Mouse (Mus musculus) intestine, embryonic 15.5 days (tissue): ENCODE data around the gene P2rx3. TPM values are rescaled to one million over a fixed set of nuclear protein-coding genes. Genes with fewer than 3 reads are reported as not detected.

Experiments
- ATAC-seq: fragments of 200-750 bp; cut with Nextera tagmentation; 2 replicates; pipeline ENCODE4 v1.8.0; 2017; ENCODE audit warnings: moderate TSS enrichment, moderate library complexity
- H3K27ac ChIP-seq: fragments of 300-500 bp; sonication (generic); 2 replicates; pipeline ENCODE4 v1.5.1; 2015; ENCODE audit warnings: mild to moderate bottlenecking, inconsistent platforms
- H3K27me3 ChIP-seq: fragments of 300-500 bp; sonication (generic); replicated peaks from 2 replicates; pipeline ENCODE4 v1.6.1; 2015; ENCODE audit warnings: inconsistent platforms
- H3K36me3 ChIP-seq: fragments of 300-500 bp; sonication (generic); 2 replicates; pipeline ENCODE4 v1.6.1; 2015; ENCODE audit warnings: inconsistent platforms
- H3K4me1 ChIP-seq: fragments of 300-500 bp; sonication (generic); replicated peaks from 2 replicates; pipeline ENCODE4 v1.6.1; 2015; ENCODE audit warnings: inconsistent platforms
- H3K4me2 ChIP-seq: fragments of 300-500 bp; sonication (generic); replicated peaks from 2 replicates; pipeline ENCODE4 v1.6.1; 2015; ENCODE audit warnings: mild to moderate bottlenecking, inconsistent platforms
- H3K4me3 ChIP-seq: fragments of 300-500 bp; sonication (generic); replicated peaks from 2 replicates; pipeline ENCODE4 v1.5.1; 2015; ENCODE audit warnings: inconsistent platforms
- H3K9ac ChIP-seq: fragments of 300-500 bp; sonication (generic); 2 replicates; pipeline ENCODE4 v1.6.1; 2015; ENCODE audit warnings: inconsistent platforms
- H3K9me3 ChIP-seq: fragments of 300-500 bp; sonication (generic); 2 replicates; pipeline ENCODE4 v1.6.1; 2016; ENCODE audit warnings: inconsistent platforms
- WGBS: fragments of 180-500 bp; shearing (Covaris S2); methylation state at CpG from one replicate; pipeline ENCODE4 v1.1.7; 2015; 5-methylcytosine and 5-hydroxymethylcytosine counted together
- polyA plus RNA-seq: library from polyadenylated mRNA; unstranded; fragments of >200 nt; fragmentation: Nextera tagmentation; extraction: Ambion mirVana; gene quantifications from 2 replicates; pipeline ENCODE4 v1.2.1, GENCODE M21; 2015

P2rx3 gene
- 1.0 and 1.4 TPM in 2 replicates for polyA plus RNA-seq

DNA sequence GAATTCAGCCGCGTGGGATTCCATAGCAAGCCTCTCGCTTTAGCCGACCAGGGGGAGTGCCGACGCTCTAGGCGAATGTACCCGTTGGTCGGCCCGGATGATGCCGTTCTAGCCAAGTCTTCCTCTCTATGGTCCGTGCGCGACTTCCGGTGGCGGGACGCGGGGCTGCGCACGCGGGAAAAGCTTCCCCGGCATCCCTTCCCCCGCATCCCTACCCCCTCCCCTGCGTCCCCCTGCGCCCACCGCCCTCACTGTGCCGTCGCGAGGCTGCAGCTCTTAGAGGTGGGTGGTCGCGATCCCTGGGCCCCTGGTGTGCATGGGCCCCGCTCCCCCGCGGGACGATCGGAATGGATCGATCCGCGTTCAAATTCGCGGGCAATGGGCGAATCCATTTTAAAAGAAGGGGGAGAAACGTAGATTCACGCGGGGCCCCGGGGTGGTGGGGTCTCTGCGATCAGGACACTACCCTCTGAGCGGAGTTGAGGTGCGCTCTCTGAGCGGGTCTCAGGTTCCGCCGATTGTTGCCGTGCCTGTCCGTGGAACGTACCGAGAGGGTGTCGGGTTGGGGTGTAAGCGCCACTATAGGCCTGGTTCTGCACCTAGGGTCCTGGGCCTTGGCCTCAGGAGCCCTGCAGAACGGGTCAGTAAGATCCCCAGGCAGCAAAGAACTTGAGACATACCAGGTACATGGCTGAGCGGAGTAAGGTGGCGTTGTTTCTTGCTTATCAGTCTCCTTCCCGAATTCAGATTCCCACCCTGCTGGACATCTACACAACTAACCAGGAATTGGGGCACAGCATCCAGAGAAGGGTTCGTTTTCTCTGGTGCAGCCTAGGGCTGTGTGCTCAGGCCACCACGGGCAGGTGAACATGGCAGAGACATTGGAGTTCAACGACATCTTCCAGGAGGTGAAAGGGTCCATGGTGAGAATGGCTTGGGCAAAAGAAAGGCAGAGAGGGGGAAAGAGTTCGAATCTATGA lies at the start of gene P2rx3, which contains the start of gene Ssrp1:
TSS of gene P2rx3 (minus strand) at position 416 of the 980 bp plus-strand sequence.
TSS of gene Ssrp1 (plus strand) at position 188 of the 980 bp plus-strand sequence.
- Histone ChIP-seq H3K4me1 (0 out of 2 replicates have a peak, but pooled peaks cover 4% of the 10 kb centered on the region), H3K27me3 (no peaks in the 10 kb centered on the region), H3K27ac (peak within 1 kb of the TSS; percentile 74), H3K9ac (peak within 1 kb of the TSS; percentile 89), H3K9me3 (no peaks in the 10 kb centered on the region), H3K4me2 (peak within 1 kb of the TSS; percentile 69), H3K4me3 (peak within 1 kb of the TSS; percentile 83), H3K36me3 (peaks cover 27% of the 10 kb centered on the region)
- WGBS: under 1% methylated on average over 65 of the region's 66 CpGs
- ATAC-seq: peak; percentile 96

DNA sequence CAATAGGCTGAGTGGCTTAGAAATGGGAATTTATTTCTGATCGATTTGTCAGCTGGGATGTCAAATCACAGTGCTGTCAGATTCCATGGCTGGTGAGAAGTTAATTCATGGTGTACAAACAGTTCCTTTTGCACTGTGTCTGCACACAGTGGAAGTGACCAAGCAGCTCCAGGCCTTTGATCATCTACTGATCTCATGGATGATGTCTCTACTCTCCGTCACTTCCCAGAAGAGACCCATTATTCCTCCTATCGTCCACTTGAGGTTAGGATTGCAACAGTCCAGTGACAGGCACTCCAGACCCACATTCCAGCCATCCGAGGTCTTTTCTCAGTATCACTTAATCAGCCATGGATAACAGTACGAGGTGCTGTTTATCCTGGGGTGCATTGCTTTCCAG lies 36.5 kb upstream of the P2rx3 start:
- peaks cover 13% of the 10 kb centered on the region; the same call in 1 of the 2 replicates for H3K36me3 ChIP-seq
- H3K27me3 ChIP-seq: no peaks in the 10 kb centered on the region
- H3K9ac ChIP-seq: no peak overlapping the region
- no peak overlapping the region for H3K4me3 ChIP-seq
- no peak overlapping the region for H3K4me2 ChIP-seq
- H3K4me1 ChIP-seq: peaks cover 18% of the 10 kb centered on the region
- ATAC-seq: no peak
- H3K27ac ChIP-seq: no peak overlapping the region
- H3K9me3 ChIP-seq: no peaks in the 10 kb centered on the region
- WGBS: 82% methylated on average over 5 of the region's 5 CpGs

DNA sequence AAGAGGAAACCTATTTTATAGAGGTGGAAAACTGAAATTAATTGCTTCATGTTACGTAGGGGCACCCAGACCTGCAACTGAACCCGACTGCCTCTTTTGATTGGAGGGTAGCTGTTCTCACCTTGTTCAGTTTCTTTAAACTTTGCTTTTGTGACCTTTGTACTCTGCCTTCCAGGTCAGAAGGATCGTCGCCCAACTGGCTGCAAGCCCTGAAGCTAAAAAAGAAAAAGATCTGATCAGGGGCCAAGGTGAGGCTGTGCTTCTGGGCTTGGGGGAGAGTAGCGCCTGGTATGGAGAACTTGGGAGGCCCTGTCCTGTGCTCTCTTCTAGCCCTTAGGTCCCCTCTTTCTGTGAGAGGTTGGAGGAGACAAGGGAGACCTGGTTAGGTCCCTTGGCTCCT lies 34.7 kb upstream of the P2rx3 start:
- 71% methylated on average over 5 of the region's 5 CpGs for whole genome bisulfite sequencing
- Histone ChIP-seq H3K27ac (no peak overlapping the region), H3K9me3 (no peaks in the 10 kb centered on the region), H3K4me1 (peaks cover 35% of the 10 kb centered on the region), H3K27me3 (no peaks in the 10 kb centered on the region), H3K4me3 (no peak overlapping the region), H3K9ac (no peak overlapping the region), H3K4me2 (no peak overlapping the region), H3K36me3 (peaks cover 13% of the 10 kb centered on the region; the same call in 1 of the 2 replicates)
- peak; percentile 45 for ATAC-seq

- H3K4me1 ChIP-seq: peaks cover 37% of the 10 kb centered on the region
- no peak overlapping the region for H3K9ac ChIP-seq
- no peak overlapping the region for H3K27ac ChIP-seq
- H3K4me3 ChIP-seq: no peak overlapping the region
- no peak for ATAC-seq
- H3K9me3 ChIP-seq: no peaks in the 10 kb centered on the region
- no peaks in the 10 kb centered on the region for H3K27me3 ChIP-seq
- peaks cover 13% of the 10 kb centered on the region; the same call in 1 of the 2 replicates for H3K36me3 ChIP-seq
- 74% methylated on average over 15 of the region's 15 CpGs for WGBS
- no peak overlapping the region for H3K4me2 ChIP-seq
Observed at GRCm38 (mm10) chr2:85070086-85070485, 32.8 kb upstream of the P2rx3 start.

GRCm38 (mm10) chr2:85068626-85069025 lies 31.4 kb upstream of the P2rx3 start:
- H3K9me3 ChIP-seq: no peaks in the 10 kb centered on the region
- H3K4me3 ChIP-seq: no peak overlapping the region
- ATAC-seq: no peak
- H3K9ac ChIP-seq: no peak overlapping the region
- H3K36me3 ChIP-seq: peaks cover 11% of the 10 kb centered on the region; the same call in 1 of the 2 replicates
- 71% methylated on average over 2 of the region's 2 CpGs for WGBS
- peak overlapping the region; percentile 3; the same call in 1 of the 2 replicates for H3K27ac ChIP-seq
- no peaks in the 10 kb centered on the region for H3K27me3 ChIP-seq
- H3K4me1 ChIP-seq: peaks cover 37% of the 10 kb centered on the region
- no peak overlapping the region for H3K4me2 ChIP-seq

DNA sequence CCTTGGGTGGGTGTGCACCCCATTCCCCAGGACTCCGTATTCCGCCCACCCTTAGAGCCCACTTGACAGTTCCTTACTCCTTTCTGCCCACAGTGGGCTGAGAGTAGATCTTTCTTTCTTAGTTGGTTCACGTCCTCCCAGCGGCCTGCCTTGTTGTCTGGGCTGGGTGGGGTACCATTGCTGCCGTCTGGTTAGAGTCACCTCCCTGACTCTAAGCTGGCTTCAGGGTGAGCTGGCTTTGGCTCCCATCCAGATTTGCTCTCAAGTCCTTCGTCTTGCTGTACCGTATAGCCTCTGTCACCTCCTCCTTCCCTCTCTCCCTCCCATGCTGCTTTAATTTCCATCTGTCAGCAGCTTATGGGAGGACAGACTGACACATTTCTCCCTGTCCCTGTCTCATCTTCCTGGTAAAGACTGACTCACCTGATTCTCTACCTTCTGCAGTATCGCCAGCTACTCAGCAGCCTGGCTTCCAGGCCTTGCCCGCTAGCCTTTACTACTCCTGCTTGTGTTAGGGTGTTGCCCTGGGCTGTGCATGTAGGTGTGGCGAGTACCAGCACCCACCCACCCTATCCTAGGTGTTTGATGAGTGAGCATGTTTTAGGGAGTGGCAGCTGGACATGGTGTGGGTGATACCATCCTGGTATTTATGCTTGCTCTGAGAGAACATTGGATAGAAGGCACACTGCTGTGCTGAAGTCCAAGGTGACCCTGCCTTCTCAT lies 30.8 kb upstream of the P2rx3 start:
- H3K9ac ChIP-seq: no peak overlapping the region

GRCm38 (mm10) chr2:85066937-85067336 lies 29.7 kb upstream of the P2rx3 start:
- no peaks in the 10 kb centered on the region for H3K27me3 ChIP-seq
- WGBS: 85% methylated on average over 5 of the region's 5 CpGs
- no peak overlapping the region for H3K27ac ChIP-seq
- ATAC-seq: no peak
- no peak overlapping the region for H3K4me2 ChIP-seq
- no peaks in the 10 kb centered on the region for H3K9me3 ChIP-seq
- H3K36me3 ChIP-seq: peaks cover 23% of the 10 kb centered on the region
- H3K4me1 ChIP-seq: peaks cover 31% of the 10 kb centered on the region
- no peak overlapping the region for H3K4me3 ChIP-seq
- no peak overlapping the region for H3K9ac ChIP-seq

More for the DNA sequence above, 30.8 kb upstream of the P2rx3 start:
- H3K27me3 ChIP-seq: no peaks in the 10 kb centered on the region
- H3K36me3 ChIP-seq: peaks cover 11% of the 10 kb centered on the region; the same call in 1 of the 2 replicates
- 52% methylated on average over 10 of the region's 10 CpGs for WGBS
- peak; percentile 59 for ATAC-seq
- H3K9me3 ChIP-seq: no peaks in the 10 kb centered on the region
- H3K4me1 ChIP-seq: peaks cover 37% of the 10 kb centered on the region
- no peak overlapping the region for H3K4me2 ChIP-seq
- no peak overlapping the region; the same call in 1 of the 2 replicates for H3K27ac ChIP-seq
- H3K4me3 ChIP-seq: no peak overlapping the region

DNA sequence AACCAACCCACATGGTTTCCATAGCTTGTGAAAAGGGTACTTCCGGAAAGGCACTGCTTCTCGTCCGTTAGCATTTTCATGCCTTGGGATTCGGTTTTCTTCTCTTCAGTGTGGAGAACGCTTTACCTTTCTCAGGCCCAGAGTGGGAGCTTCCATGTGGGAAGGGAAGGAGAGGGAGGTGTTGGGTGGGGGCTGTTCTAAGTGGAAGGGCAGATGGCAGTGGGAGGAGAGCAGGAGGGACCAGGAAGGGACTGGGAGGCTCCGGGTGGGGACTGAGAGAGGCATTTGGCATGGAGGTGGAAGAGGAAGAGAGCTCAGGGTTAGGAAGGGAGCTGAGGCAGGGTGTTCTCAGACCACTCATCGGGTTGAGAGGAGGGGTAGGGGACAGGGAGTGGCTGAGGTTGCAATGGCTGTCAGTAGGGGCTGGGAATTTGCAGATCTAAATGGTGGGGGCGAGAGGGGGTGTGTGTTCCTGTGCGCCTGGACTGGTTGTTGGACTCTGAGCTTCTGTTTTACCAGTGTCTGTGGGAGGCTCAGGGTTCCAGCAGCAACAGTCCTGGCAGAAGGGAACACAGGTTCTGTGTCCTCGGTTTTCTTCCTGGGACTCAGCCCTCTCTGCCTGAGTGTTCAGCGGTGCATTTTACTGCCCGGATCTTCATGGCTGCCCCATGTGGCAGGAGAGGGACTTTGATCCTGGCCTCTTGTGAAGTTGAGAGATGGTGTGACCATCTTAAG lies 28.0 kb upstream of the P2rx3 start:
- H3K9ac ChIP-seq: no peak overlapping the region
- no peaks in the 10 kb centered on the region for H3K9me3 ChIP-seq
- peaks cover 29% of the 10 kb centered on the region for H3K4me1 ChIP-seq
- peaks cover 17% of the 10 kb centered on the region; the same call in 1 of the 2 replicates for H3K36me3 ChIP-seq
- no peaks in the 10 kb centered on the region for H3K27me3 ChIP-seq
- ATAC-seq: no peak
- 70% methylated on average over 12 of the region's 12 CpGs for WGBS
- H3K4me3 ChIP-seq: no peak overlapping the region
- H3K27ac ChIP-seq: no peak overlapping the region
- no peak overlapping the region for H3K4me2 ChIP-seq

DNA sequence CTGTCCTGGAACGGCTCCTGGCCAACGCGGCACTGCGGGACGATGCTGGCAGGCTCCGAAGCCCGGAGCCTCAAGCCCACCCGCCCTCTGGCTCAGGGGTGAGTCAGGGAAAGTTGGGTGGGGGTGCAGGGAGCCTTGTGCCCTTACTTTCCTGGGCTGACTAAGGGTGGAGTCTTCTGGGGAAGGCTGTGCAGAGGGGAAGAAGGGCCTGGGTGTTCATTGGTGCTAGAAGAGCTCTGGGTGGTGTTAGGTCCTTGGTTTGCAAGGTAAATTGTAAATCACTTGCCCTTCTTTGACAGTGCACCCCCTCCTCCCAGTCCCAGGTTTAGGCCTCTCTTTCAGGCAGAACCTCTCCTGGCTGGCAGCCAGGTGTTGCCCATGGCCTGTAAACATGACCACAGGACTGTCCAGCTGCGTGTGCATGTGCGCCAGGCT lies 23.9 kb upstream of the P2rx3 start:
- H3K27me3 ChIP-seq: no peaks in the 10 kb centered on the region
- peak overlapping the region; percentile 69 for H3K4me2 ChIP-seq

GRCm38 (mm10) chr2:85060591-85061060 lies 23.4 kb upstream of the P2rx3 start:
- Histone ChIP-seq H3K9me3 (no peaks in the 10 kb centered on the region), H3K27me3 (no peaks in the 10 kb centered on the region), H3K36me3 (peaks cover 38% of the 10 kb centered on the region), H3K9ac (peak overlapping the region; percentile 50), H3K4me1 (peaks cover 18% of the 10 kb centered on the region), H3K4me3 (peak overlapping the region; percentile 39), H3K27ac (peak overlapping the region; percentile 62), H3K4me2 (peak overlapping the region; percentile 69)
- 4% methylated on average over 11 of the region's 11 CpGs for WGBS
- peak; percentile 96 for ATAC-seq

More for the DNA sequence above, 23.9 kb upstream of the P2rx3 start:
- 16% methylated on average over 10 of the region's 10 CpGs for WGBS
- Histone ChIP-seq H3K4me3 (peak overlapping the region; percentile 39), H3K27ac (peak overlapping the region; percentile 18; the same call in 1 of the 2 replicates), H3K9ac (peak overlapping the region; percentile 50), H3K36me3 (peaks cover 38% of the 10 kb centered on the region), H3K4me1 (peaks cover 15% of the 10 kb centered on the region), H3K9me3 (no peaks in the 10 kb centered on the region)
- peak; percentile 62 for ATAC-seq

DNA sequence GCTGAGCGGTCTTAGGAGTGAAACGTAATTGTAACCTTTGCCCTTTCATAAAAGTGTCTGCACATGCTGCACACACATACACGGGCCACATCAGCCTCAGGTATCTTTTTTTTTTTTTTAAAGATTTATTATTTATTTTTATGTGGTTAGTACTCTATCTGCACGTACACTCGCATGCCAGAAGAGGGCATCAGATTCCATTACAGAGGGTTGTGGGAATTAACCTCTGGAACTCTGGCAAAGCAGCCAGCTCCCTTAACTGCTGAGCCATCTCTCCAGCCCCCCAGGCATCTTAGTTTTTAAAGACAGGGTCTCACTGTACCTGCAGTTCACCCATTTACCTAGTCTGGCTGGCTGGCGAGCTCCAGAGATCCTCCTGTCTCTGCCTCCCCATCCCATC lies 22.4 kb upstream of the P2rx3 start:
- Histone ChIP-seq H3K27me3 (no peaks in the 10 kb centered on the region), H3K4me3 (no peak overlapping the region), H3K9me3 (no peaks in the 10 kb centered on the region), H3K27ac (peak overlapping the region; percentile 62), H3K4me2 (no peak overlapping the region; the same call in 1 of the 2 replicates), H3K9ac (no peak overlapping the region), H3K4me1 (peaks cover 18% of the 10 kb centered on the region), H3K36me3 (peaks cover 44% of the 10 kb centered on the region)
- WGBS: 82% methylated on average over 6 of the region's 6 CpGs
- ATAC-seq: no peak
